Mouse (Mus musculus) adrenal gland, adult 18-20 months (tissue): ENCODE data around the gene Aldh8a1. TPM values are rescaled to one million over a fixed set of nuclear protein-coding genes. Genes with fewer than 3 reads are reported as not detected.
A peak's percentile ranks its signal among the peaks of the same experiment; 100 is the strongest.

ENCODE experiments used
- DNase-seq, 2 experiments: peaks; one replicate each; pipeline ENCODE4 v3.0.0; 2021 to 2022; ENCODE audit warnings: low spot score in 2 of 2
- total RNA-seq, 2 experiments: library from RNA; stranded (reverse); gene quantifications; 1 replicate in 1 of 2; 2 replicates in 1 of 2; pipeline ENCODE4 v1.2.3; 2021

Aldh8a1 gene
- total RNA-seq, 2 experiments from 2014 or later: 0.40 TPM; not detected in 1

DNA sequence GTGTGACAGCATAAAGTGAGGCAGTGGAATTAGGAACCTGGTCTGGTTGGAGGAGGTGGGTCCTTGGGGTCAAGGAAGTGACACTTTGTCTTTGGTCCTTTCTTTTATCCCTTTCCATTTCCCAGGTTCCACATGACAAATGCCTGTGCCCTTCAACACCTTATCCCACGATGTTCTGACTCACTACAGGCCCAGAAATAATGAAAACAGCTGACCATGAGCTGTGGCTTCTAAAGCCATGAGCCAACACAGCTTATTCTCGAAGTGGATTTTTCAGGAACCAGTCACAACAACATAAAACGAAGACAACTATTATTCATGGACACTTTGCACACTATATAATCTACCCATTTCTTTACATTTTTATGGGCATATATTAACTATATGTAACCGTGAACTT, 37.9 kb downstream of the Aldh8a1 start:
- DNase-seq: no peak

DNA sequence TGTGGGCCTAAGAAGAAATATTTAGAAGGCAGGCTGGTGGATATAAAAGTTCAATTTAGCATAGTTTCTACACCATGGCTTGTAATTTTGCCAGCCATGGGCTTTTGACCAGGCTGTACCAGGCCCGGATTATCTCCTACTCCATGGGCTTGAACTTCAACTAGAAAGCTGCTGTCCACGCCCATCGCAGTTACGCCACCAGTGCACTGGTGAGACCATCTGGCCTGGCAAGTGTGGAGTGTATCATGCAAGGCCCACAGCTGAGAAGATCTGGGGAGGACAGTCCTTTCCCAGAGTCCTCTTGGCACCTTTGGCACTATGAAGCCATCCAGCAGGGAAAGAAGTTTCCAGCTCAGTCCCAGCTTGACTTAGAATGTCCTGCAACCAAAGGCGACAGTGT, 39.1 kb downstream of the Aldh8a1 start:
- no peak for DNase-seq

- DNase-seq: no peak
Measured at GRCm38 (mm10) chr10:21419188-21419587, 42.1 kb downstream of the Aldh8a1 start.

GRCm38 (mm10) chr10:21420457-21421424, 43.6 kb downstream of the Aldh8a1 start:
- DNase-seq: peak; percentile 53 to 60

- no peak for DNase-seq
Measured at GRCm38 (mm10) chr10:21426515-21426914, 49.4 kb downstream of the Aldh8a1 start.

DNA sequence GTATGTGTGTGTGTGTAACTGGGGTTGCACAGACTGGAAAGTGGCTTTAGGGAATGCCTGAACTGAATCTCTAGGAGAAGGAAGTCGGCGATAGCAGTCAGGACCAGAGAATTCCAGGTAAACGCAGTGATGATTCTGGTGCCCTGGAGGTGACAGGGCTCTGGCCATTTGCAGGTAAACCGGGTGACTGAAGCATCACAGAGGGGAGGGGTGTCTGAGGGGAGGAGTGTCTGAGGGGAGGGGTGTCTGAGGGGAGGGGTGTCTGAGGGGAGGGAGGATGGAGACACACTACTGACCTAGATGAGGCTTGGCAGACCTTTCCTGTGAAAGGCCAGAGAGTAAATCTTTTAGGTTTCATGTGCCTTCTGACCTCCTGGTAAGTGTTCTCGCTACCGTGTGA, 50.9 kb downstream of the Aldh8a1 start:
- no peak for DNase-seq

- DNase-seq: no peak
Measured at GRCm38 (mm10) chr10:21439268-21439667, 62.2 kb downstream of the Aldh8a1 start.

DNA sequence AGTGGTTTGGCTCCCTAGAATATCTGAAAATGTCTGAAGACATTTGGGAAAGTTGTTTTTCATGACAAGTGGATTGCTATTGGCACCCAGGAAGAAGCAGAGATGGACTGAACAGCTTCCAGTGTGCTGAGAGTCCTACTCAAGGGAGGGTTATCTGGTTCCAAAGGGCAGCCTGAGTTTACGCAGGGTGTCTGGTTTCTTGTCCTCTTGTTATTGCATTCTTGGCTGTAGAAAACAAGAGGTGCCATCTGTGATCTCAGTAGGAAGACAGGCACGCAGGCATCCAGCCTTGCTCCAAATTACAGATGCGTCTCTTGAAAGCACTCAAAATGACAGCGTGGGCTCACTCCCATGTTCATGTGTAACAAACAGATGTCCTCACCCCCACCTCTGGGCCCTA, 63.9 kb downstream of the Aldh8a1 start:
- no peak for DNase-seq

DNA sequence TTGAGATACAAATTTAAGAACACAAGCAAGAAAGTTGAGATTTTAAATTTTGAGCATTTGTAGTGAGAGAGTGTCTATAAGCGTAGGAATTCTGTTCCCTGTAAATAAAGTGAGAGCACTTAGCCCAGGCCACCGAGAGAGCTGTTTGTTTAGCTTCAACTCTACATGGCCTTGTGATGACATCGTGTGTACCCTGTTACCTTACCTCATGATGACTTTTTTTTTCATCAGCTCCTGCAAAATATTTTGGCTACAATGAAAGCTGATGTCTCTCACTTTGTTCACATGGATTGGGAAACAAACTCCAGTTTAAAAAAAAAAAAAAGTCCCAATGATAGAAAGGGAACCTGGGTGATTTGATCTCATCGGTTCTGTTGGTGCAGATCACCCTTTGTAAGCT, 64.6 kb downstream of the Aldh8a1 start:
- no peak for DNase-seq

DNA sequence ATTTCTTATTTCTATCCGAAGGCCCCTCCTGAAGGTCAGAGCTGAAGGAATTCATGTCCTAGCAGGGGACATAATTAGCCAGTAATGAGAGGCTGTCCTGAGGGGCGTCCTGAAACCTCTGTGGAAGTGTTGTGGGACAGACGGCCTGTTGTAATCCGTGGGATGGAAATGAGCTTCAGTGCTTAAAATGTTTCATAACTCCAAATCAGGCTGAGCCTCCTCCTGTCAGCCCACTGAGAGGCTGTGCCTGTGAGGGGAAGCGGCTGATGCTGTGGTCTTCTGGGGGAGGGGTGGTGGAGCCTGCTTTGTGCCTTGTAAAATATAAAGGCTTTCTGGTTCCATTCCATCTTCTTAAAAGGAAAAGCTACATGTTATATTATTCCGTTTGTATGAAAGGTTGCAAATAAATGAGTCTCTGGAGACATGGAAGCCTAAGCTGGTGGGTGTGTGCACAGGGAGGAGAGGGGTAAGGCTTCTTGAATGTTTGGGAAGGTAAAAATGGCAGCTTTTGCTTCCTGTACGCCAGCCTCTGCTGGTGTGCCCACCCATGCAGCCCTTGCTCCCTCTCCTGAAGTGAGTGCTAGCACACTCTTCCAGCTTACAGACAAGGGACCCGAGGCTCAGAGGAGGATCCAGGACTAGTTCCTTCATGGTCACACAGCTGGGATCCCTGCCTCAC, 66.7 kb downstream of the Aldh8a1 start:
- DNase-seq: no peak

- DNase-seq: no peak
Measured at GRCm38 (mm10) chr10:21444410-21444809, 67.3 kb downstream of the Aldh8a1 start.

Other genes with a start within 250 kb of the Aldh8a1 start
- not detected for gene Myb, start 216.3 kb upstream of the Aldh8a1 start, total RNA-seq
- gene Hbs1l, start 81.3 kb upstream of the Aldh8a1 start, total RNA-seq: 10 to 100 TPM; 72.2 to 76.8 TPM
- gene 1700020N01Rik, start 215.9 kb downstream of the Aldh8a1 start, total RNA-seq: not detected